Mouse (Mus musculus): ENCODE data around the gene Igsf23.
"Not testable (repeated sequence)": the region's sequence is repeated elsewhere in the genome, so short reads cannot be mapped to it uniquely, and the experiment has no call there.

The Igsf23 gene

GRCm38 (mm10) chr7:19950589-19950988 lies at the start of gene Igsf23:
Gene Igsf23 (minus strand): TSS chr7:19950756.
- DNase-seq (ENCODE audit: low spot score), result no peak

- not testable (repeated sequence) for DNase-seq (ENCODE audit: low spot score)
Observed at GRCm38 (mm10) chr7:19996721-19997120, 46.2 kb upstream of the Igsf23 start.

- not testable (repeated sequence) for DNase-seq (ENCODE audit: low spot score)
Observed at GRCm38 (mm10) chr7:19991165-19991564, 40.6 kb upstream of the Igsf23 start, which contains the start of gene Nlrp9b. Gene Nlrp9b (plus strand): TSS chr7:19991465.

GRCm38 (mm10) chr7:19971516-19971915 lies 21.0 kb upstream of the Igsf23 start:
- no peak for DNase-seq (ENCODE audit: low spot score)

GRCm38 (mm10) chr7:19970196-19970595 lies 19.6 kb upstream of the Igsf23 start:
- DNase-seq (ENCODE audit: low spot score), result no peak

GRCm38 (mm10) chr7:19969541-19970090 lies 19.1 kb upstream of the Igsf23 start:
- DNase-seq (ENCODE audit: low spot score), result no peak

GRCm38 (mm10) chr7:19969106-19969505 lies 18.6 kb upstream of the Igsf23 start:
- DNase-seq (ENCODE audit: low spot score), result no peak

GRCm38 (mm10) chr7:19964985-19965579 lies 14.5 kb upstream of the Igsf23 start, which contains the start of gene Ceacam20:
Gene Ceacam20 (plus strand): TSS chr7:19965412.
- no peak for DNase-seq (ENCODE audit: low spot score)

GRCm38 (mm10) chr7:19962423-19962822 lies 11.9 kb upstream of the Igsf23 start:
- no peak for DNase-seq (ENCODE audit: low spot score)

- DNase-seq (ENCODE audit: low spot score), result peak; percentile 83
Observed at GRCm38 (mm10) chr7:19956341-19956781, 5.8 kb upstream of the Igsf23 start.

- no peak for DNase-seq (ENCODE audit: low spot score)
Observed at GRCm38 (mm10) chr7:19955861-19956260, 5.3 kb upstream of the Igsf23 start.

GRCm38 (mm10) chr7:19953054-19953453 lies 2.5 kb upstream of the Igsf23 start:
- DNase-seq (ENCODE audit: low spot score), result no peak

- no peak for DNase-seq (ENCODE audit: low spot score)
Observed at GRCm38 (mm10) chr7:19952320-19952986, 1.9 kb upstream of the Igsf23 start.

- DNase-seq (ENCODE audit: low spot score), result no peak
Observed at GRCm38 (mm10) chr7:19949996-19950395, 560 bp downstream of the Igsf23 start.

- DNase-seq (ENCODE audit: low spot score), result no peak
Observed at GRCm38 (mm10) chr7:19948956-19949355, 1.6 kb downstream of the Igsf23 start.

GRCm38 (mm10) chr7:19945821-19946515 lies 4.6 kb downstream of the Igsf23 start:
- DNase-seq (ENCODE audit: low spot score), result no peak

- no peak for DNase-seq (ENCODE audit: low spot score)
Observed at GRCm38 (mm10) chr7:19945201-19945600, 5.4 kb downstream of the Igsf23 start.

GRCm38 (mm10) chr7:19944709-19945108 lies 5.8 kb downstream of the Igsf23 start:
- DNase-seq (ENCODE audit: low spot score), result no peak

- no peak for DNase-seq (ENCODE audit: low spot score)
Observed at GRCm38 (mm10) chr7:19940256-19940655, 10.3 kb downstream of the Igsf23 start.

- peak; percentile 49 for DNase-seq (ENCODE audit: low spot score)
Observed at GRCm38 (mm10) chr7:19939555-19940235, 10.9 kb downstream of the Igsf23 start.

- no peak for DNase-seq (ENCODE audit: low spot score)
Observed at GRCm38 (mm10) chr7:19937229-19937821, 13.2 kb downstream of the Igsf23 start.

GRCm38 (mm10) chr7:19935961-19936360 lies 14.6 kb downstream of the Igsf23 start:
- DNase-seq (ENCODE audit: low spot score), result no peak
